Mouse (Mus musculus): ENCODE data around the gene Lpxn.

The Lpxn gene

GRCm38 (mm10) chr19:12795511-12796327 lies at the start of gene Lpxn, which contains the start of gene Zfp91:
Lpxn (plus strand) TSS chr19:12796193.
Zfp91 (minus strand) TSS chr19:12796126.
- peak; percentile 96 for DNase-seq (ENCODE audit: low spot score in 2 of 2)

DNA sequence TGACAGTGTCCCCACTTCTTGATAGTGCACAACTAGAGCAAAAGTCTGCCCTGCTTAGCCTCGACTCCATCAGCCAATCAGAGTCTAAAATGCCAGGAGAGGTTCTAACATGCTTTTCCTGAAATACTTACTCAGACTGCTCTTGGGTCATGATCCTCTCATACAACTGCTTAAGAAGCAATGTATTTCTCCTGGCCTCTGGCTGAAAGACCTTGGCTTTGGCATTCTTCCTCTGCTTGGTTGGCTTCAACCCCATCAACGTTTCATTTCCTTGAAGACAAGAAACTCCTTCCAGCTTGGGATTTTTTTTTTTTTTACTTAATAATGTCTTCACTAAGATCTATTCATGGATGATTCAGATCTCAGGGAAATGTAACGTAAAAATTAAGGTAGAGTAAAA lies 39.7 kb upstream of the Lpxn start:
- no peak for DNase-seq (ENCODE audit: low spot score in 2 of 2)

DNA sequence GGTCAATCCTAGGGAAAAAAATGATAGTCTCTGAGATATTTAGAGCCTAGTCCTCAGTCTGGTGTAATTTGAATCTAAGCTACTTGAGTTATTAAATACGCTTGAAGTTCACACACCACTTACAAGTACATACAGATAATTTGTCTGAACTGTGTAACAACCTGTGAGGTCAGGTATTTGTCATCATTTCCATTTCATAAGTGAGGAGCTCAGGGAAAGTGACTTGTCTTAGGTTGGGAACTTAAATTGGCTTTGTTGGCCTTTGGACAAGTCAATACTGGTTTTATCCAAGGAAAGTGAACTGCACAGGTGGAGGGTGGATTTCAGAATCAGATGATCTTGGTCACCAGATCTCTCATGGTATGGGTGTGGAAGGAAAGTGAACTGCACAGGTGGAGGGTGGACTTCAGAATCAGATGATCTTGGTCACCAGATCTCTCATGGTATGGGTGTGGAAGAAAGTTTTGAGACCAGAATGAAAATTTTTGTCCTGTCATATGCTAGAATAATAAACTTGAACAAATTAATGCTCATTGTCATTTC lies 37.0 kb upstream of the Lpxn start:
- no peak for DNase-seq (ENCODE audit: low spot score in 2 of 2)

- peak; percentile 25 to 50 for DNase-seq (ENCODE audit: low spot score in 2 of 2)
Measured at GRCm38 (mm10) chr19:12759656-12760055, 36.3 kb upstream of the Lpxn start.

DNA sequence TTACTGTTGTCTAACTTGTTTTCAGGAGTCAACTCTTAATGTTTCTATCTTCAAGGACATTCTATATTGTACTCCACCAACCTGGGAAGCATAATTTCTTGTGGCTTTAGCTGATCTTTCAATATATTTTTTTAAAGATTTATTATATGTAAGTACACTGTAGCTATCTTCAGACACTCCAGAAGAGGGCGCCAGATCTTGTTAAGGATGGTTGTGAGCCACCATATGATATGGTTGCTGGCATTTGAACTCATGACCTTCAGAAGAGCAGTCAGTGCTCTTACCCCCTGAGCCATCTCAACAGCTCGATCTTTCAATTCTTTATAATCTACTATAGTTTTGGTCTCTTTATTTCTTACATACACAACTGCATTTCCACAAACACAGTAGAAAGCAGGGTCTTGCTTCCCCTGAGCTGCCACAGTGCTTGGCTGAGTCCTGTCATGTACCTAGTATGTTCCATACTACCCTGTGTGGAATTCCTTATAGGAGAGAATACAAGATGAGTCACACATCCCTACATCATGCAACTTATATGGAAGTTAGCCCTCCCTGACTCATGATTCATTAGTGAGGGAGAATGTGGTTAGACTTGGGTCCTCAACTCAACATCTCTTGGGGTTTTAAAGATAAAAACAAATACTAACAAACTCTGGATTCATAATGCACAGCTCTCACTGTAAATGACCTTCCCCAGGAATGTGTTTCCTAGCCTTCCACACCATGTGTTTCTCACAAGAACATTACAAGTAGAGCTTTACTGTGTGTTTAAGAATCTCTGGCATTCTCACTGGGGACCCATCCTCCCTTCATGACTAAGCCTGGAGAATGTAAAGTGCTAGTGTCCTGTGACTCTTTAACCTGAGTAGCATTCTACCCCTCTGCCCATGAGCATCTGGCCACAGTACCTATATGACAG lies 33.5 kb upstream of the Lpxn start:
- no peak for DNase-seq (ENCODE audit: low spot score in 2 of 2)

- DNase-seq (ENCODE audit: low spot score in 2 of 2), result no peak
Measured at GRCm38 (mm10) chr19:12765308-12765707, 30.7 kb upstream of the Lpxn start, which contains the start of gene Cntf. Cntf (minus strand) TSS chr19:12765632.

DNA sequence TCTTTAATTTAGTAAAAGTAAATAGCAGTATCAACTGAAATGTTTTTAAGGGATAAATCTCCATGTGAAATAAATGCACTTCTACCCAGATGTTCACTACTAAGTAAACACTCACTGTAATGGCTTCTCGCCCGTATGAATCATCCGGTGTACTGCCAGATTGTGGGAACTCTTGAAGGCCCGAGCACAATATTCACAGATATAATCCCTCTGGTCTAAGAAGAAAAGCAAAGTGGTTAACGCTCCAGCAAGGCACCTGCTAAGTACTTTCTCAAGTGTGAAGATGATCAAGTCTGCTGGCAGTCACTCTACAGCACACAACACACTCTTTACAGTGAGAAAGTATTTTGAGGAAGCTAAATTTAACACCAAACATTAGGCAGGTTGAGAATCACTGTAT lies 25.1 kb upstream of the Lpxn start:
- DNase-seq (ENCODE audit: low spot score in 2 of 2), result no peak

DNA sequence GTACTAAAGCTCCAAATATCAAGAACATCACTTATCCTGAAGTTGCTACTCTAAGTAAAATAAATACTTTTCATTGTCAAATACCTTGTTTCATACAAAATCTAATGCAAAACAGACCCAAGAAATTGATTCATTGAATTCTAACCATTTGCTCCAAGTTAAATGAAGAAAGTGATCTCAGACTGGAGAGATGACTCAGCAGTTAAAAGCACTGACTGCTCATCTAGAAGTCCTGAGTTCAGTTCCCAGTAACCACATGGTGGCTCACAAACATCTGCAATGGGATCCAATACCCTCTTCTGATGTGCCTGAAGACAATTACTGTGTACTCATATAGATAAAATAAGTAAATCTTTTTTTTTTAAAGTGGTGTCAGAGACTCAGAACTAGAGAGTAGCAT lies 15.6 kb upstream of the Lpxn start:
- DNase-seq (ENCODE audit: low spot score in 2 of 2), result no peak

DNA sequence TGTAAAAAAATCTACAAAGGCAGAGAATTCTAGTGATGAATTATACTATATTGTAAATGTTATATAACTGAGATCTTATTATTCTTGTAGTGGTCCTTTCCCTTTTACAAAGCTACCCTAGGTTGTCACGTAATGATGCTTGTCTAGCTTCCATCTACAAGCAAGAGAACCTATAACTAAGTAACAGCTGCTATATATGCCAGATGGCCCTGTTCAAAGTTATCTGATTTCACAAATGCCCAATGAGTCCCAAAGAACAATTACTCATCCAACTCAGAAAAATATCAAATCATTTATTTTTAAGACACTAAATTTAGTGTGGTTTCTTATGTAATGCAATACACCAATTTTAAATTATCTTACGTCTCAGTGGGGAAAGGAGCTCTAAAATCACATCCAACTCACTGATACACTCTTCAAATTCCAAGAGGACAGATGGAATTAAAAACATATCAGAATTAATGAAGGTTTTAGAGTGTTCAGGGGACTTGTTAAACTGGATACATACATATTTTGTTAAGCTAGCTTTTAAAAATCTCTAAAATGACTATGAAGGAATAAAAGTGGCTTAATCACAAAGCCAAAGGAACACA lies 9.1 kb upstream of the Lpxn start:
- DNase-seq (ENCODE audit: low spot score in 2 of 2), result no peak

DNA sequence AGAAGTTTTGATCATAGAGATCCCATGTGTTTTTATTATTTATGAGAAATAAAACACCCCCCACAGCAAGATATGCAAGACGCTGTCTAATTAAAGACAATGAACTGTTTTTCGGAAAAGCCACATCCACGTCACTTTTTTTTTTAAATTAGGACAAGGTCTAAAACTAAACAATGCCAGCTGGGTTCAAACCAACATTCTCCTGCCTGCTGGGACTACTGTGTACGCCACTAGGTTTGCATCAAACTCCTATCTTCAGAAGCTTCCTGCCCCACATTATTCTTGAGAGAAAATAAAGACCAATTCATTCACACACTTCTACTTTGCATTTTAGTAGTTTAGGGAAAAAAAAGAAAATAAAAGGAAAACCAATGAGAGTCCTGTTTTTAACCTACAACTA lies 8.3 kb upstream of the Lpxn start:
- DNase-seq (ENCODE audit: low spot score in 2 of 2), result no peak

DNA sequence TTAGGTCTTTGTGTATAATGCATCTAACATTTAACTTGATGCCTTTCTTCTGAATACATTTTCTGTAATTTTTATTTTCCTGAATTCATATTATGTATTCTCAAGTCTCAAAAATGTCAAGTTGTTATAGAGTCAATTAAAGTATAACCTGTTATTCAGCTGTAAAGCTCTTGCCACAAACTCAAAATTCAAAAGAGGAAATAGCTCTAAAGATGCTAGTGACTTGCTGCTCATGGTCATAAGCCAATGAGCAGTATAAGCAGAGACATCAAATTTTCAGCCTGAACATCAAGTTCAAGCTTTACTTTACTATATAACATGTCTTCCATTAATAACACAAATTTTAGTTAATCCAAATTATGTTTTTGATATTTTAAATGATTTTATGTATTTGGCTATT lies 3.6 kb upstream of the Lpxn start:
- DNase-seq (ENCODE audit: low spot score in 2 of 2), result no peak

DNA sequence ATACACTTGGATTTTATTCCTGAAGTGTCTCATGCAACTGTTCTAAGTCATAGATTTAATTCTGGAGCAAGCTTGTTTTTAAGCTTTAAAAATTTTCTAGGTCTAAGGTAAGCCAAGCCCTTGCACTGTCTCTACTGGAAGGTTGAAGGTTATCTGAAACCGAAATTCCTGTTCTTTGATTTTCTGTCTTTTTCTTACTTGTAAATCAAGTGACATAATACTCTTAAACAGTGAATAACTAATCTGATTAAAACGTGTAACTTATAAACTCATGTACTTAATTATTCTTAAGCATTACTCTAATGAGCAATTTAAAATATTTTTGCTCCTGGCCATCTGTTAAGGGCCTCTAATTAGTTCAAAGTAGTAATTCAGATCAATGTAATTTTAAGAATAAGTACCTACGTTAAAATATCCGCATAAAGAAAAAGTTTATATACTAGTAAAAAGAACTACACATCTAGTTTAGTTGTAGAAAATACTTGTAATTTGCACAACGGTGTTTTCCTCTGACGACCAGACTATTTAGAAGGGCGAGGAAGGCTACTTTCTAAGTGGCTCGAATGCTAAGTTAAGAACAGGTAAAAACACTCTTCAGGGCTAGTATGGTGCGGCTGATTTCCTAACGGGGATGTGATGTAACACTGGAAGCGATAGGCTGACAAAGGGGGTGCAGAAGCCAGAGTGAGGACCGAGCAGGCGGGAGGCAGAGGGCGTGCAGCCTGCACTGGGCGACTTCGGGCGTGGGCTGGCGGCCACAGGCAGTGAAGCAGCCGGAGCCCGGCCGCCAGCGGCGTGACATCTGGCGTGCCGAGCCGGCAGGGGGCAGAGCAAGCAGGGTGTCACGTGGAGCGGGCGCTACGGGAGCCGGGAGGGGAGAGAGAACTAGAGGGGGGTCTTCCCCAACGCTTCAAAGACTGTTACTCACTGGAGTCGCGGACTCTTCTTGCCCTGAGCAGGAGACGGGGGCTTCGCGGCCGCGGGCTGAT lies 1.6 kb upstream of the Lpxn start:
- peak; percentile 93 for DNase-seq (ENCODE audit: low spot score in 2 of 2)

GRCm38 (mm10) chr19:12795110-12795509 lies 883 bp upstream of the Lpxn start:
- no peak for DNase-seq (ENCODE audit: low spot score in 2 of 2)

GRCm38 (mm10) chr19:12796328-12796931 lies 437 bp downstream of the Lpxn start:
- peak in 1 of 2 experiments; percentile 69 for DNase-seq (ENCODE audit: low spot score in 2 of 2)

DNA sequence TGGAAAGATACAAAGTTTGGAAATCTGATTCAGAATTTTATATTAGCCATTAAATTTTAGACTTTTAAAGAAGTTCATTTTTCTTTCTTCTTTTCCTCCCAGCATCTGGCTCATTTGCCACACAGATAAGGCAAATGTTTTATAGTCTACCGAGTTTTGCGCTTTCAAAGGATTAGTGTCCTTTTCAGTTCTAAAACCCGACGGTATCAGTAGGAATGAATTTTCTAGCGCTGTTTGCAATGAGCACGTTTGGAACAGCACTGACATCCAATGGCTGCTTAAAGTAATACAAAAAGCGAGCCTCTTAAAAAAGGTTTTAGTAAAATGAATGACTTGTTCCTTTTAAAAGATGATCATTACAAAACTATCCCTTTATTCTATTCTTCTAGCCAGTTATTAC lies 1.1 kb downstream of the Lpxn start:
- peak; percentile 13 to 31 for DNase-seq (ENCODE audit: low spot score in 2 of 2)

- DNase-seq (ENCODE audit: low spot score in 2 of 2), result no peak
Measured at GRCm38 (mm10) chr19:12798404-12798803, 2.4 kb downstream of the Lpxn start.

- no peak for DNase-seq (ENCODE audit: low spot score in 2 of 2)
Measured at GRCm38 (mm10) chr19:12799081-12799480, 3.1 kb downstream of the Lpxn start.

DNA sequence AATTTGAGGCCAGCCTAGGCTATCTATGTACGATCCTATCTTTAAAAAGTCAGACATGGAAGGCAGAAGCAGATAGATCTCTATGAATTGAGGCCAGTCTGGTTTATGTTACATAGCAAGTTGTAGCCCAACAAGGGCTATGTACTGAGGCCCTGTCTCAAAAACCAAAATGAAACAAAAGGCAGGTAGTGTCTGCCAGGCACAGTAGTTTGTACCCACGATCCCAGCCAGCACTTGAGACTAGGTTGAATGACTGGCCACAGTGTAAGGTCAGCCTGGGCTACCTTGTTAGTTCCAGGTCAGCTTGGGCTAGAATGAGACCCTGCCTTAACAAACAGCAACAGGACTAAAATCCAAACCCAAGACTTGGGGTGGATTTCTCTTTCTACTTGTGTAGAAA lies 4.6 kb downstream of the Lpxn start:
- no peak for DNase-seq (ENCODE audit: low spot score in 2 of 2)

DNA sequence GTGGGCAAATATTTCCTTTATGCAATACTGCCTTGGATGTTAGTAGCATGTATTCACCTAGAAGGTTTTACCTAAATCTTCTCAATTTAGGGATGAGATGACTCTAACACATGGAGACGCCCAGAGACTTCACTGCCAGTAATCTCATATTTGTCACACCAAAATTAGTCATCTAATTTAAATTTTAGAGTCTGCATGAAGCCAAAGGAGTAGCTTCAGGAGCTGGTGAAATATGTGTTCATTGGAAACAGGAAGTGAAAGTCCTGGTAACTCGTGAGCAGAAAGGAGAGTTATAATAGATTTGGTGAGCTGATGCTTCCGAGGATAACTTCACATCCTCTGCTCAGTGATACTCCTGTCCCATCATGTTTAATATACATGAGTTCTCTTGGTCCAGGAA lies 5.1 kb downstream of the Lpxn start:
- no peak for DNase-seq (ENCODE audit: low spot score in 2 of 2)

- peak; percentile 26 to 28 for DNase-seq (ENCODE audit: low spot score in 2 of 2)
Measured at GRCm38 (mm10) chr19:12802830-12803229, 6.8 kb downstream of the Lpxn start.

Data from right cerebral cortex, adult 2 months (tissue).